Mouse (Mus musculus) kidney, adult 9 months (tissue): Measurements from ENCODE around the gene Adgrl1.
"Not testable (repeated sequence)": the region's sequence is repeated elsewhere in the genome, so short reads cannot be mapped to it uniquely, and the experiment has no call there.

Experiments
- DNase-seq: peaks from one replicate; pipeline ENCODE4 v3.0.0; 2022

Gene Adgrl1

GRCm38 (mm10) chr8:83955106-83955957, 55.4 kb downstream of the Adgrl1 start, which contains the start of the genes Gm10644 and Asf1b:
TSS of gene Gm10644 (minus strand) at chr8:83955205.
TSS of gene Asf1b (plus strand) at chr8:83955507.
- peak; percentile 100 for DNase-seq

DNA sequence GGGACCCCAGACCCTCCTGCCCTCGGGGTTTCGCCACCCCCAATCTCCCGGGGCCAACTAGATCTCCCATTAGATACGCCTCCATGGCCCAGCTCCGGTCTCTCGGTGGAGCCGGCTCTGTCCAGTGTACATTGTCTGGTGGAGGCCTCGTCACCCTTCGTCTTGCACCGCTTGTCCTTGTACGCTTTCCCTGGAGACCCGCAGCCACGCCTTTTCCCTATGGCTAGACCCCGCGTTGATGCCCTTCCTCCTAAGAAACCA, 56.0 kb downstream of the Adgrl1 start:
- no peak for DNase-seq

- no peak for DNase-seq
Measured at GRCm38 (mm10) chr8:83956789-83957188, 56.9 kb downstream of the Adgrl1 start.

DNA sequence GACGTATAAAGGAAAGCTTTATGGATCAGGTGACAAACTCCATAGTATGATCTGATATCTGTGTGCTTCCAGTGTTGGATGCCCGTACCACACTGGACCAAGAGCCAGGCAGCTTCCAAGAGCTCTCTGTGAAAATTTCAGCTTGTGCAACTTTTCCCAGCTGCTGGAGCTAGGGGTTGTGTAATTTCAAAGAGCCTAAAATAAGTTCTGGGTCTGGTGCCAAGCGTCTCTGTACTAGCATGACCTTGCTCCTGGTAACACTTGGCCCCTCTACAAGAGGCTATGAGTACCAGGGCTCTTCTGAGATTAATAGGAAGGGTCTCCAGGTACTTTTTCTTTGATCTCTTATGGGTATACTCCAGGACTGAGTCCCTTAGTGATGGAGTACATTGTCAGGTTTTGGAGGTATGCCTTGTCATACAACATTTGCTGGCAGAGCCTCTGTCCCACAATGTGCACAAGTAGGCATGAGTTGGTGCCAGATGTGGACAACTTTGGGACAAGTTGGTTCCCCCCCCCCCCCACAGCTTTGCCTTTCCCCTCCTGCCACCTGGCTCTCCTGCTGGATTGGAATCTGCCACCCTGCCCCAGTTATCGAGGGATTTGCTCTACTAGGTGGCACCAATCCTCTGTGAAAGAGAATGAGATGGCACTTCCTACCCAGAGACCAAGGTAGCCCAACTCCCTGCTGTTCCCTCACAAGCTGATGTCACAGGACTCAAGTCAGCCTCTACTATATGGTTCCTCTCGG, 64.3 kb downstream of the Adgrl1 start:
- peak; percentile 30 for DNase-seq

DNA sequence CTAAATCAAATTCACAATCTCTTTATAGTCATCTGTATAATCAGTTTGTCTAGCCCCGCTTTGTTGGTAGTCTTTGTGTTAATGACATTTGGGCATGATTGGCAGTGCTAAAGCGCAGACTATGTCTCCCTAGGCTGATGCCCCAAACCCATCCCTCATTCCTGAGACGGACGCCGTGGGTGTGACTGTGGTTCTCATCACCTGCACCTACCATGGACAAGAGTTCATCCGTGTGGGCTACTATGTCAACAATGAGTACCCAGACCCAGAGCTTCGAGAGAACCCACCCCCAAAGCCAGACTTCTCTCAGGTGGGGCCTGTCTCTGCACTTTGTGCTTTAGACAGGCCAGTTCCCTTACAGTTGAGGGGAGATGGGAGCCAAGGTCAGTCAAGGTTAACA, 67.8 kb downstream of the Adgrl1 start:
- DNase-seq, result no peak

- no peak for DNase-seq
Measured at GRCm38 (mm10) chr8:83971121-83971520, 71.2 kb downstream of the Adgrl1 start.

GRCm38 (mm10) chr8:83971661-83972060, 71.8 kb downstream of the Adgrl1 start:
- DNase-seq, result no peak

DNA sequence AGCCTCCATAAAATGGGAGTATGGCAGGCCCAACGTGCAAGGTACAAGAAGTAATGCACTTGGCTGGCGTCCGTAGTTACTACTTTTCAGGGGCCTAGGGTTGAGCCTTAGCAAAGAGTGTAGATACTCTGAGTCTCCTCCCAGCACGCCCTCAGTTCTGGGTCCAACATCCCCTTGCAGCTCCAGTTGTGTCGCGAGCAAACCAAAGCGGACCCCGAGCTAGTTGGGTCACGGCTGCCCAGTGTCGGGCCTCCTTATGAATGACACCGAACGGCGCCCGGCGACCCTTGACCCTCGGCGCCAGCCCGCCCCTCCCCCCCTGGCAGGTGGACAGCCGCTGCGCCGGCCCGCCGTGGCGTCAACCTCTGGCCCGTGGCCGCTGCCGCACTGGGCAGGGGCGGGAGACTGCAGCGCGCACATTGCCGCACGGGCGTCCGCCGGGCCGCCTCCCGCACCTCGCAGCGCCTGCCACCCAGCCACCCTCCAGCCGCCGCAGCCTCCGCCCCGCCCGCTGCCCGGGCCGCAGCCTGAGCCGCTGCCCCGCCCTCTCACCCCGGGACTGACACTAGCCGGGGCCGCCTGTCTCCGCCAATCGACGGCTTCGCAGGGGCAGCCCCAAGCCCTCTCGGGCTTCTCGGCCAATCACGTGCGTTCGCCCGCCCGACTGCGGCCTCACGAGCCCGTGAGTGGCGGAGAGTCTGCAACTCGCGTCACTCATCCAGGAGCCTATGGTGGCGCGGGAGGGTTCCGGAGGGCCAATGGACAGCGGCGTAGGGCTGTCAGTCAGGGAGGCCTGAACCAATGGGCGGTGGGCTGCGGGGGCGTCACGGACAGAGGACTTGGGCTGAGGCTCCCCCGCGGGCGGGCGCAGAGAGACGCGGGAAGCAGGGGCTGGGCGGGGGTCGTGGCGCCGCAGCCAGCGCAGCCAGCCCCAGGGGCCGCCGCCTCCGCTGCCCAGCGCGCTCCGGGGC, 72.5 kb downstream of the Adgrl1 start, which contains the start of gene Prkaca:
TSS of gene Prkaca (plus strand) at position 844 of the 971 bp plus-strand sequence.
- DNase-seq, result peak; percentile 99

- no peak for DNase-seq
Measured at GRCm38 (mm10) chr8:83973161-83974031, 73.5 kb downstream of the Adgrl1 start.

- no peak for DNase-seq
Measured at GRCm38 (mm10) chr8:83974521-83974920, 74.6 kb downstream of the Adgrl1 start.

- DNase-seq, result peak; percentile 57
Measured at GRCm38 (mm10) chr8:83976101-83976630, 76.3 kb downstream of the Adgrl1 start.

DNA sequence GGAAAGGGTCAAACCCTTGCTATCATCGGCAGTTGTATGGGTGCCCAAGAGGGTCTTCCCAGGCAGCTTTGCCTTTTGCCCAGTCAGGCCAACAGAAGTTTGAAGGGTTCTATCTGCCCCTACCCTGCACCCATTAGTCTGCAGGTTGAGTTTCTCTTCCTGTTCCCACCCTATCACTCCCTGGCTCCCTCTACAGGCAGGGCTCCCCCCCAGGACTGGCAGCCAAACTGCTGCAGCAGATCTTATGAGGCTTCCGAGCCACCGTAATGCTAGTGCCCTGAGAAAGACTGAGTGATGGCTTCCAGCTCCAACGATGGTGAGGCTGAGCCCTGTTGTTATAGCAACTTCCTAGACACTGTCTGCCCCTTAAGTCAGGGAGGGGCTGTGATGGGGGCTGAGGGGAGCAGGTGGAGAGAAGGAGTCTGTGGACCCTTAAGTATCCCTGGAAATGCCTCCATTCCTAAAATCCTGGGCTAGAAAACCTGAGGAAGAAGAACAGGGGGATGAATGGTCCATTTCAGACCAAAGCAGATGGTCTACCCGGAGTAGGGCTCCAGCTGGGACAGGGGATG, 77.0 kb downstream of the Adgrl1 start:
- DNase-seq, result no peak

- DNase-seq, result peak; percentile 69
Measured at GRCm38 (mm10) chr8:83977646-83978045, 77.7 kb downstream of the Adgrl1 start.

GRCm38 (mm10) chr8:83978200-83978599, 78.3 kb downstream of the Adgrl1 start:
- no peak for DNase-seq

- no peak for DNase-seq
Measured at GRCm38 (mm10) chr8:83980250-83980649, 80.3 kb downstream of the Adgrl1 start.

GRCm38 (mm10) chr8:83980845-83981244, 80.9 kb downstream of the Adgrl1 start:
- DNase-seq, result no peak

DNA sequence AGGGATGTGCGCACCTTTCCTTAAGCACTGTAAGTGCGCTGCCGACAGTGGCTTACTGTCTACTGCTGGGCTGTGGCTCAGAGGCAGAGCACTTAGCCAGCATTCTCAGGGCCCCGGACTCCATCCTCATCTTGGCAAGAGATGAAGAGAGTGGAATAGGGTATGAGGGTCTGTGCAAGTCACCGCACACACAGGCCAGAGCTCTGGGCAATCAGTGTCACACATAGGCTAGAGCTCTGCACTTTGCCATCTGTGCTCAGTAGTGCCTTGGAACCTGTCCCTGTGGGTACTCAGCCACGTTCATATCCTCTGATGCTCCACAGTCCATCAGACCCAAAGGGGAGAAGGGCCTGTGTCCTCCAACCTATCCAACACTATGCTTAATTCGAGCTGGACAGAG, 81.6 kb downstream of the Adgrl1 start:
- DNase-seq, result no peak

GRCm38 (mm10) chr8:83982449-83982848, 82.5 kb downstream of the Adgrl1 start:
- DNase-seq, result no peak

DNA sequence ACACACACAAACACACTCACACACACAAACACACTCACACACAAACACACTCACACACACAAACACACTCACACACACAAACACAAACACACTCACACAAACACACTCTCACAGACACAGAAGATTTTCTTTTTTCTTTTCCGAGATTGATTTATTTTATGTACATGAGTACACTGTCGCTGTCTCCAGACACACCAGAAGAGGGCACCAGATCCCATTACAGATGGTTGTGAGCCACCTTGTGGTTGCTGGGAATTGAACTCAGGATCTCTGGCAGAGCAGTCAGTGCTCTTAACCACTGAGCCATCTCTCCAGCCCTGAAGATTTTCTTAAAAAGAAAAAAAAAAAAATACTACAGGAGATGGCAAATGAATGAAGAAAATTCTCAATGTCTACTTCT, 83.3 kb downstream of the Adgrl1 start:
- not testable (repeated sequence) for DNase-seq

DNA sequence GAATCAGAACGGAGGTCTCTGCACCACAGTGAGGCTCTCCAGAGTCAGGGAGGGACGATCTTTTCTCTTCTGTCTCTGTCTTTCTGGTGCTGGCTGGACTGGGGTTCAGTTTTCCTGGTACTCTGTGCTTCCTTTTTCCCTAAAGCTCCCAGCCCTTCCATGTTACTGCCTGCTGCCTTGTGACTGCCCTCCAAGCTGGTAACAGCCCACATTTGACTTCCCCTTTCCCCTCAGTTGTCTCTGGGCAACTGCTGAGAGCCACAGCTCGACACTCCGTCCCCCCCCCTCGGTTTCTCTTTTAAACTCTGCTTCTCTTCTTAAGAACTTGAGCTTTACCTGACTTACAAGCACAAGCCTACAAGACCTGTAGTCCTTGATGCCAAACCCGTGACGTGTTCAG, 89.3 kb downstream of the Adgrl1 start:
- no peak for DNase-seq

GRCm38 (mm10) chr8:83990170-83990569, 90.3 kb downstream of the Adgrl1 start:
- DNase-seq, result no peak
